Mouse (Mus musculus): ENCODE results near the gene Scube1.

- TF ChIP-seq CTCF (IDR thresholded peaks at IDR 0.05; ENCODE audit: borderline replicate concordance, insufficient read depth, low read length) (no peak), POLR2A (IDR thresholded peaks at IDR 0.05; ENCODE audit: low read depth, low read length) (no peak)
These were observed 149.3 kb downstream of the Scube1 start for GRCm38 (mm10) chr15:83575543-83575942.

All from embryonic fibroblast, embryonic 13.5 days (primary cell).